Mouse (Mus musculus) gastrocnemius, postnatal 4 days (tissue): ENCODE measurements around the gene Olfr1338. TPM values are rescaled to one million over a fixed set of nuclear protein-coding genes. Genes with fewer than 3 reads are reported as not detected.
"Not testable (repeated sequence)": the region's sequence is repeated elsewhere in the genome, so short reads cannot be mapped to it uniquely, and the experiment has no call there.

Experiments used
- DNase-seq, 2 experiments: peaks; one replicate each; pipeline ENCODE4 v3.0.0; 2021 to 2022; ENCODE audit warnings: low spot score in 2 of 2, mixed read lengths in 2 of 2
- long read RNA-seq, 2 experiments: library from polyadenylated mRNA; stranded (forward); transcript quantifications; one replicate each; pipeline ENCODE4 v2.0.0; 2021
- total RNA-seq, 2 experiments: library from RNA; stranded (reverse); gene quantifications; 2 replicates each; pipeline ENCODE4 v1.2.3; 2021

Olfr1338 gene
- total RNA-seq, result not detected
- long read RNA-seq, experiment 1, result 0 reads
- long read RNA-seq, experiment 2, result 0 reads

DNA sequence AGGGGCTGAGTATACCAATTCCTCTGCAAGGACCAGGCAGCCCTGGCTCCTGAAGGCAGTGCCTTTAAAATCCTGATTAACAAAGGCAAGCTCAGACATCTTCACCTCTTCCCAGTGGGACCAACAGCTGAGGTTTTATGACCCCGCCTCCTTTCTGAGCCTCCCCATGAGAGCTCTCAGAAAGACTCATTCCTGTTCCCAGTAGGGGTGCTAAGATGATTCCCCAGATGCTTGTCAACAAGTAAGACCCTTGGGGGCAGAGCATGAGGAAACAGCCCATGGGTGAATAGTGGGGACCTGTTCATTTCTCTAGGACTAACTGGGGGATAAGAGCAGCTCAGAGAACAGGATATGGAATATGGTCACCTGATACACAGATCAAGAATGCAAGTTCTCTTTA, at the start of gene Olfr1338:
Gene Olfr1338 (minus strand): TSS at position 101 of the 400 bp plus-strand sequence.
- no peak for DNase-seq

DNA sequence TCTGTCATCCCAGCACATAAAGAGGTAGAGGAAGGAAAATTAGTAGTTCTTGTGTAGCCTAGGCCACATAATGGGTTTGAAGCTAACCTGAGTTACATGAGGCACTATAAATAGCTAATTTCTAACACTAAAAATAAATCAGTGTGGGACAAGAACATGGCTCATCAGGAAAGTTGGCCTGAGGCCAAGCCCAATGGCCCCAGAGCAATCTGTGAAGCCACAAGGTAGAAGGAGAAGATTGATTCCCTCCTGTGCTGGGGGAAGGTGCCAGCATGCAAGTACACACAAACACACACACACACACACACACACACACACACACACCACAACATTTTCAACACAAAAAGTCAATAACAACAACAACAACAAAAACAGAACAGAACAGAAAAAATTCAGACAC, 34.3 kb upstream of the Olfr1338 start:
- not testable (repeated sequence) for DNase-seq

DNA sequence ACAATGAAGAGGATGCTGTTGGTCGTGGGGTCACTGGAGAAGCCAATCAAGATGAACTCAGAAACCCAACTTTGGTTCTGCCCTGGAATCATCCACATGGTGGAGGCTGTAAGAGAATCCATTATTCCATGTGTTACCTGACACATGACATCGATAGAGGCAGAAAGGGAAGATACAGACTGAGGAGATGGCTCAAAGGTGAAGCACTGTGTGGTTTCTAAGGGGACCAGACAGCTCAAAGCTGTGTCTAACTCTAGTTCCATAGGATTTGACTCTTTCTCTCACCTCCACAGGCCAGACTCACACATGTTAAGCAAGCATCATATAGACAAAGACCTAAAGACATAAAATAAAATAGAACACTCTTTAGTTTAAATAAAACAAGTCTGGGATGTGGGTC, 23.9 kb upstream of the Olfr1338 start, which contains the start of gene Olfr1337:
Gene Olfr1337 (minus strand): TSS at position 101 of the 400 bp plus-strand sequence.
- DNase-seq, result no peak

- DNase-seq, result no peak
These were observed 16.7 kb downstream of the Olfr1338 start for GRCm38 (mm10) chr4:118741881-118742280.

DNA sequence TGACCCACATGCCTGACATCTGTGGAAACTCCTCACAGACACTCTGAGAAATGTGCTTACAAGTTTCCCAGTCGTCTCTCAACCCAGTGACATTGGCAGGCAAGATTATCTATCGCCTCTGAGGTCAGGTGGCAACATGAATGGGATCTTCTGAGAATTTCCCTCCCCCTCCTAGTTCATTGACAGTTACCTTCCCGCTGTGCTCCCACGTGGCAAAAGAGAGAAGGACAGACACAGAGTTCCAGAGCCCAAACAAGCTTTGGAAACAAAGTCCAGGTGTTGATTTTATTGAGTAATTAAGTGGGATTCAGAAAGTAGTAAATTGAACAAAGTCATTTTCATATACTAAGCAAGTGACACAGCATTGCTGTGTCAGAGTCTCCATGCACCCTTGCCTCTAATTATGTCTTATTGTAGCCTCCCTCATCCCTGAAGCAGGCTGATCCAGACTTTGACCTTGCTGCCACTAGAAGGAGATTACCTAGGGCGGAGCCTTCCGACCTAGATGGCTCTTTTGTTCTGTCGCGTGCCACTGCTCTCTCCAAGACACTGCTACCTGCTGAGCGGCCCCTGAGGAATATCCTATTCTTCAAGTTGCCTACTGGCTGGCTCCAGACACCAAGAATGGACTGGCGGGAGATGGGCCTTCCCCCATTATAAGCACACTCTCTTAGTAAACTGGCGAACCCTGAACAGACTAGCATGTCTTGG, 17.4 kb downstream of the Olfr1338 start:
- DNase-seq, result no peak

- DNase-seq, result no peak
These were observed 19.0 kb downstream of the Olfr1338 start for GRCm38 (mm10) chr4:118739574-118739973.

- no peak for DNase-seq
These were observed 26.7 kb downstream of the Olfr1338 start, which contains the start of gene Olfr1339 for GRCm38 (mm10) chr4:118731875-118732274. TSS of gene Olfr1339 (plus strand) at chr4:118732175.

DNA sequence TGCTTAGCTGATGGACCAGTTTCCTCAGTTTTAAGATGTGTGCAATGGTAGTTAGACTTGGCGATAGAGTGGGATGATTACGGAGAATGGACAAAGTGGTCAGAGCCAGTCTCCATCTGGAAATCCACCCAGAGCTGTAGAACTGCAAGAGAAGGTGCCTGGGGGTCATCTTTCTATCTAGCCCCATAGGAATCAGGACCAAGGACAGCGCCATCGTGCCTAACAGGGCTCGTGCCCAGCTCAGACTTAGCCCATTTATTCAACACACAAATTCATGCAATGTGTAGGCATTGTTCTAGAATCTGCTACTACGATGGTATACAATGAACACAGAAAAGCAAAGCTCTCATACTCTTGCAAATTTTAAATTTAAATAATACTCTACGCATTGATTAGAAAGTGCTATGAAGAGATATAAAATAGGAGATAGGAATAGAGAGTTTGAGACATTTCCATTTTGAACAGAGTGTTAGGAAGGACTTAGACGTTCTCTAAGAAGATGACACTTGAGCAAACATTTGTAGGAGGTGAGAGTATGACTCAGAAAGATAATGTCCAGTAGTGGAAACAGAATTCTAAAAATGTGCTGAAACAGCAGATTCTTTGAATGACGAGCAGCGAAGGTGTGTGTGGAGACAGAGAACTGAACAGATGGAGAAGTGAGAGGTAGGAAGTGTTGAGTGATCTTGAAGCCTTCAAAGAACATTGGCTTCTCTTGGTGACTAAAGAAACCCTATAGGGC, 36.6 kb downstream of the Olfr1338 start:
- peak in 1 of 2 experiments; percentile 24 for DNase-seq

DNA sequence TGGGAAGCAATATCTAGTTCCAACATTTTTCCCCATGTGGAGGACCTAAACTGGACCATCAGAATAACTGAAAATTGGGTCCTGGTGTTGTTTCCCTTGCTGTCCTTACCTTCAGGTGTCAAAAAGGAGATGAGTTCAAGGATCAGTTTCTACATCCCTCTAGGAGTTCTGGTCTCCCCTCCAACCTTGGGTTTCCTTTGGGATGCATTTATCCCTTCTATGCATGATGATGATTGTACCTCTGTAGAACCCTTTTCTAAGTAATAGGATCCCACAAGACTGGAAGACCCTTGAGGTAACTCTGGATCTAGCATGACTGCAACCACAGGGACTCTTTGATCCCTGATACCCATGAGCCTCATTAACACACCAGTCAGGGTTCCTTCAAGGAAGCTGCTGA, 38.7 kb downstream of the Olfr1338 start, which contains the start of gene Olfr1340:
Gene Olfr1340 (plus strand): TSS at position 301 of the 400 bp plus-strand sequence.
- no peak for DNase-seq

DNA sequence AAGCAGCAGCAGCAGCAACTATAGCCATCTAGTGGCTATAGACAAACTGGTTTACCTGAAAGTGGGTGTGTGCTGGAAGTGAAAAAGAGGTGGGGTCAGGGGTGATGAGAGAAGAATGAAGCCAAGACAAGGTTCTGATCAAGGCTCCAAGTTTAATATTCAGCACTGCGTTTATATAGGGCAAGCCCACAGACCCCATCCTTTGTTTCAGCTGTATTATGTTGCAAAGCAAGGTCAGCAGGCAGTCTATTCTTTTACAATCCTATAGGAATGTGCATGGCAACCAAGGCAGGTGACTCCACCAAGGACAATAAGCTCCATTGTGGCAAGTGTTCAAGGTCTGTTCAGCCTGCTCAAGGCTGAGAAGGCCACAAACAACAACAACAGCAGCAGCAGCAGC, 46.9 kb downstream of the Olfr1338 start:
- no peak for DNase-seq

GRCm38 (mm10) chr4:118708086-118708485, 50.5 kb downstream of the Olfr1338 start:
- no peak for DNase-seq

DNA sequence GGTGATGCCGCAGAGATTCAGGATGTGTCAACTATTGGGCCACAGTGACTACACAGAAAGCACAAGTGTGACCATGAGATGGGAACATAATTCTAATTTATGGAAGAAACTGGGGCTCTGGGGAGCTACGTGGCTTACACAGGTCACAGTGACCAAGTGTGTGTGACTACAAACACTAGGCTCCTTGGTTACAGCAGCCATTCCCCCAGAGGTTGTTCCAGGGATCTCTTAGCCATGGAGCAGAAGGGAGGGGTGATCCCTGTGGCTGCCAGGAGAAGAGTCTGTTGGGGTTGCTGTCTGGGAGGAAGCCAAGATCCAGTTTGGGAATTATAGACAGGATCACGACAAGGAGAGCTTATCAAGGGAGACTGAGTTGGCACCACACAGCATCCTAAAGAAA, 55.3 kb downstream of the Olfr1338 start, which contains the start of gene Olfr1341:
Gene Olfr1341 (plus strand): TSS at position 301 of the 400 bp plus-strand sequence.
- no peak for DNase-seq

Other genes starting within 250 kb of the Olfr1338 start
- not detected for gene 2610528J11Rik, start 231.7 kb downstream of the Olfr1338 start, total RNA-seq
- under 1 TPM in 1 of 2 experiments, not detected in 1; 0.67 TPM for gene Tmem125, start 214.7 kb downstream of the Olfr1338 start, total RNA-seq
- gene Cfap57, start 138.0 kb downstream of the Olfr1338 start, total RNA-seq, result not detected
- 10 to 100 TPM; 55.1 to 56.9 TPM for gene Ebna1bp2, start 137.9 kb downstream of the Olfr1338 start, total RNA-seq
- gene Olfr62, start 99.8 kb downstream of the Olfr1338 start, total RNA-seq, result not detected
- not detected for gene Olfr1342, start 66.0 kb downstream of the Olfr1338 start, total RNA-seq
- gene Olfr1341, start 55.2 kb downstream of the Olfr1338 start, total RNA-seq, result not detected
- gene Olfr1340, start 38.6 kb downstream of the Olfr1338 start, total RNA-seq, result not detected
- not detected for gene Olfr1339, start 26.6 kb downstream of the Olfr1338 start, total RNA-seq
- gene Olfr1337, start 23.8 kb upstream of the Olfr1338 start, total RNA-seq, result not detected
- not detected for gene Olfr1335, start 51.2 kb upstream of the Olfr1338 start, total RNA-seq
- gene Olfr1333, start 77.5 kb upstream of the Olfr1338 start, total RNA-seq, result not detected
- gene Olfr1331, start 105.9 kb upstream of the Olfr1338 start, total RNA-seq, result not detected
- gene Olfr1330, start 129.9 kb upstream of the Olfr1338 start, total RNA-seq, result not detected
- not detected for gene Olfr1329, start 158.7 kb upstream of the Olfr1338 start, total RNA-seq
- not detected for gene Olfr1328, start 179.9 kb upstream of the Olfr1338 start, total RNA-seq
- not detected for gene Lao1, start 202.8 kb upstream of the Olfr1338 start, total RNA-seq